Mouse (Mus musculus): Measurements from ENCODE around the gene Olfr569. TPM values are rescaled to one million over a fixed set of nuclear protein-coding genes. Genes with fewer than 3 reads are reported as not detected.

Olfr569 gene
- polyA plus RNA-seq (2017; shearing (Covaris generic)): not detected

DNA sequence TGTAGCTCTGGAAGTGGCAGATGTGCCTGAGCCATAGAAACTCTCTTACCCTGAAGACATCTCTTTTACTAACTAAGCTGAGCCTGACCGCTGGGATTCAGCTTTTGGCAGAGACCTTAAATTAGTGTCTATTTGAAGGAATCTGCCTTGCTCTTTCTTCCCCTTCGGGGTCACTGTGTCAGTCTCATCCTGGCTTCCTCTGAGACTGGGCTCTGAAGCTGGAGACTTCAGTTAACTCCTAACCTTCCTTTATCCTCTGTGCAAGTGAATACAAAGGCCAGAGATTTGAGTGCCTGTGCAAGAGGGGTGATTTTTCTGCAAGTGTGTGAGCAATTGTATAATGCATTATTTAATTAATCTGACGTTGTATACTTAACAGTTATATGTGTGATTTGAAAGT, at the start of gene Olfr569:
Gene Olfr569, minus strand, starts transcription at position 101 of the 400 bp plus-strand sequence.

DNA sequence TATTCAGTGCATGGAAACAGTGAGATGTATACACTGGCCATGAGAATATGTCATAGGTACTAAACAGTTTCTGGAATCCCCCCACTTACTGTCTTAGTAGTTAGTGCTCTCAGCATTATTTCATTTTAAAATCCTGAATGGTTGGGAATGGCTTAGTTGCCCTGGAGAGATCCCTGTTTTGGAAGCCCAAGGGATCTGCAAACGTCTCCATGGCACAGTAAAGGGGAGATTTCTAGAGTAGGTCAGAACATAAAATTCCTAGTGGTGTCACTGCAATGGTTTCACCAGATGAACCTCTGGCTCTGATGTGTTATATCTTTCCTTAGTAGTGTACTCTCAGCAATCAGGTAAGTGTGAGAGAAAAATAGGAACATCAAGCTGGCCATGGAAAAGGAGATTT, 33.4 kb upstream of the Olfr569 start, which contains the start of gene Olfr572:
Gene Olfr572, plus strand, starts transcription at position 301 of the 400 bp plus-strand sequence.

DNA sequence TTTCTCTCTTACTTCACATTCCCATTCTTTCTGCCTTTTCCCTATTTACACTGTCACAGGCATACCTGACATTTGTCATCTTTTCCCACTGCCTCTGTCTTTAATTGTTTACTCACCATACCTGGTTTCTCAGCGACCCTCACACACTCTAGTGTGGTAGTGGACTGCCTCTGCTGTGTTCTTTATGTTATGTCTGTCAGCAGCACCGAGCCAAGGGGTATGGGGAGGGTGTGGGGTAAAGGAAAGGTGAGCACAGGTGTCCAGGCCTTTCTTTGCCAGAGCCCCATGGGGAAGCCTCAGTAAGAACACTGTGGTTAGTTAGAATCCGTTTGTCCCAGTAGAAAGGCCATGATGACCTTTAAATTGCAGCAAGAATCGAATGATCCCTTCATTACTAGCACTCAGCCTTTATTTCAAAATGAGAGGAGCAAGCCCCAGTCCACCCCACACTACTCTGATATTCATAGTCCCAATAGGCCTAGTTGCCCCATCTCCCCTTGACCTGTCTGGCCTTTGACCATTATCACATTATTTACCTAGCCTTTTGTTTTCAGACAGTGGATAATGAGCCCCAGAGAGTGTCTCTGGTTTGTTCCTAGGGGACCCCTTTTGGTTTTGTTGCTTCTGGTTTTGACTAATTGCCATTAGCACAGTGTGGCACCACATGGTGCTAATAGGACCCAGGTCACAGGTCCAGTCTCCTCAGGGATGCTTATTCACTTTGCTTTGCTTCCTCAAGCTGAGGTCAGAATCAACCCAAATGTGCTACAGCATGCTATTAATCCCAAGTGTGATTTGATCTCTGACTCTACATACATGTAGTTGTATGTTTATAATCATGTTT, 26.6 kb upstream of the Olfr569 start, which contains the start of gene Olfr571:
Gene Olfr571, minus strand, starts transcription at position 505 of the 844 bp plus-strand sequence.

DNA sequence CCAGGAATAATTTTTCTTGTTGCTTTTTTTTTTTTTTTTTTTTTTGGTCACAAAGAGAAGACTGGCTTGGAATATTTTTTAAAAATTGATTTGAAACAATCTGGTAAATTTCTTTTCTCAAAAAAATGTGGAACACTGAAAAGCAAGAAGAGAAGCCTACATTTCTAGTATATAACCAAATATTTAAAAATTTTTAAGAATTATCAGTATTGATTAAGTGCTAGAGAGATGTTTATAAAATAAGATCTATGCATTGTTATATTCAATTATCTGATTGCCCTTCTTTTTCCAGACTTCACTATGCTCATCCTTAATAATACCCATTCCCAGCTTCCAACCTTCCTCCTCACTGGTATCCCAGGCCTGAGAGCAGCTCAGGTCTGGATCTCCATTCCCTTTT, 13.9 kb downstream of the Olfr569 start, which contains the start of gene Olfr568:
Gene Olfr568, plus strand, starts transcription at position 301 of the 400 bp plus-strand sequence.

DNA sequence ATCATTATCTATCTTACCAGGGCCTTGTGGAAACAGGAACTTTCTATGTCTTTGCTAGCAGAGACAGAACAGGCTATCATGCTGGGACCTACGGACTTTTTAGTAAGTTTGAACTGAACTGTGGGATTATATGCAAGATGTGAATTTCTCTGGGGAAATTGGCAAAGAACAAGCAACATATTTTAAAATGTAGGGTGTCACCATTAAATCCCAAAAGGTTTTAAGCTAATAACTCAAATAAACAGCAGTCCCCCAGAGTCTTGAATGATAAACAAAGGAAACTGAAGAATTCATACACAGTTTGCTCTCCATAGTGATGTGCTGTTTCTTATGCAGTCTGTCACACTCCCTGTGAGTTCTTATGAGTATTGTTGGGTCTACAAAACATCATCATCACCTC, 32.0 kb downstream of the Olfr569 start, which contains the start of gene Olfr566:
Gene Olfr566, minus strand, starts transcription at position 101 of the 400 bp plus-strand sequence.

Other genes starting within 250 kb of the Olfr569 start
- gene Olfr555, start 232.1 kb downstream of the Olfr569 start, polyA plus RNA-seq (2017; shearing (Covaris generic)): not detected
- gene Olfr556, start 226.0 kb downstream of the Olfr569 start, polyA plus RNA-seq (2017; shearing (Covaris generic)): not detected
- 7.1 TPM for gene Trim68, start 203.6 kb downstream of the Olfr569 start, polyA plus RNA-seq (2017; shearing (Covaris generic))
- not detected for gene Olfr557, start 195.0 kb downstream of the Olfr569 start, polyA plus RNA-seq (2017; shearing (Covaris generic))
- gene Olfr558, start 188.7 kb downstream of the Olfr569 start, polyA plus RNA-seq (2017; shearing (Covaris generic)): not detected
- not detected for gene Olfr33, start 171.8 kb downstream of the Olfr569 start, polyA plus RNA-seq (2017; shearing (Covaris generic))
- gene Olfr559, start 163.4 kb downstream of the Olfr569 start, polyA plus RNA-seq (2017; shearing (Covaris generic)): not detected
- gene Olfr560, start 131.5 kb downstream of the Olfr569 start, polyA plus RNA-seq (2017; shearing (Covaris generic)): not detected
- gene Olfr78, start 131.4 kb downstream of the Olfr569 start, polyA plus RNA-seq (2017; shearing (Covaris generic)): not detected
- gene Olfr561, start 119.7 kb downstream of the Olfr569 start, polyA plus RNA-seq (2017; shearing (Covaris generic)): not detected
- not detected for gene Olfr564, start 87.4 kb downstream of the Olfr569 start, polyA plus RNA-seq (2017; shearing (Covaris generic))
- gene Olfr566, start 32.1 kb downstream of the Olfr569 start, polyA plus RNA-seq (2017; shearing (Covaris generic)): not detected
- not detected for gene Olfr568, start 13.8 kb downstream of the Olfr569 start, polyA plus RNA-seq (2017; shearing (Covaris generic))
- gene Olfr570, start 3.7 kb upstream of the Olfr569 start, polyA plus RNA-seq (2017; shearing (Covaris generic)): not detected
- gene Olfr571, start 26.7 kb upstream of the Olfr569 start, polyA plus RNA-seq (2017; shearing (Covaris generic)): not detected
- not detected for gene Olfr572, start 33.5 kb upstream of the Olfr569 start, polyA plus RNA-seq (2017; shearing (Covaris generic))
- gene Olfr573-ps1, start 51.7 kb upstream of the Olfr569 start, polyA plus RNA-seq (2017; shearing (Covaris generic)): not detected
- gene Olfr574, start 57.6 kb upstream of the Olfr569 start, polyA plus RNA-seq (2017; shearing (Covaris generic)): not detected
- not detected for gene Olfr575, start 67.9 kb upstream of the Olfr569 start, polyA plus RNA-seq (2017; shearing (Covaris generic))
- gene Olfr576, start 71.8 kb upstream of the Olfr569 start, polyA plus RNA-seq (2017; shearing (Covaris generic)): not detected
- not detected for gene Olfr577, start 85.1 kb upstream of the Olfr569 start, polyA plus RNA-seq (2017; shearing (Covaris generic))
- not detected for gene Olfr578, start 98.4 kb upstream of the Olfr569 start, polyA plus RNA-seq (2017; shearing (Covaris generic))
- not detected for gene Olfr582, start 147.1 kb upstream of the Olfr569 start, polyA plus RNA-seq (2017; shearing (Covaris generic))
- not detected for gene Olfr583, start 160.4 kb upstream of the Olfr569 start, polyA plus RNA-seq (2017; shearing (Covaris generic))
- gene Olfr584, start 191.0 kb upstream of the Olfr569 start, polyA plus RNA-seq (2017; shearing (Covaris generic)): not detected
- not detected for gene Olfr585, start 206.8 kb upstream of the Olfr569 start, polyA plus RNA-seq (2017; shearing (Covaris generic))
- gene Olfr586, start 234.8 kb upstream of the Olfr569 start, polyA plus RNA-seq (2017; shearing (Covaris generic)): not detected
- not detected for gene Olfr588-ps1, start 250.0 kb upstream of the Olfr569 start, polyA plus RNA-seq (2017; shearing (Covaris generic))